Mouse (Mus musculus) Patski (cell line): ENCODE measurements around the gene Paqr4. TPM values are rescaled to one million over a fixed set of nuclear protein-coding genes. Genes with fewer than 3 reads are reported as not detected.

Experiments used
- ATAC-seq: fragments of 100-300 bp; one replicate; pipeline ENCODE4 v1.8.0; 2021
- CTCF ChIA-PET: fragments of 350-600 bp; sonication (Branson Sonifier 250); formaldehyde crosslinking; loops from one replicate; lab custom pipeline; 2022; ENCODE audit warnings: inconsistent platforms; lab: Charles Lee
- POLR2A ChIA-PET: fragments of 350-600 bp; sonication (Branson Sonifier 250); formaldehyde crosslinking; loops from one replicate; lab custom pipeline; 2022; ENCODE audit warnings: antibody characterized with exemption, inconsistent platforms; lab: Charles Lee
- DNase-seq: peaks from one replicate; pipeline ENCODE4 v3.0.0-alpha.2; 2011; ENCODE audit warnings: low read depth, low spot score
- H3K27me3 ChIP-seq: fragments of 371-371 bp; one replicate; pipeline ENCODE4 v1.5.1; 2021
- CTCF ChIP-seq: fragments of 100-300 bp; IDR thresholded peaks from one replicate; pipeline ENCODE4 v1.5.1; 2021
- in situ Hi-C: fragments of 300-500 bp; cut with MboI; formaldehyde crosslinking; loops from 3 replicates; pipeline ENCODE4 v1.11.1; 2018; ENCODE audit warnings: low pct_unique_long_range_greater_than_20kb, mixed read lengths
- polyA plus RNA-seq: library from polyadenylated mRNA; unstranded; gene quantifications from one replicate; pipeline ENCODE4 v1.2.3, GENCODE M21; 2021

The Paqr4 gene
- polyA plus RNA-seq, 1 experiment from 2014 or later, result 7.3 TPM

GRCm38 (mm10) chr17:23730441-23730840 is 10.2 kb downstream of the Paqr4 start:
- no peak for TF ChIP-seq CTCF
- no peaks in the 10 kb centered on the region for H3K27me3 ChIP-seq
- ATAC-seq, result no peak
- no peak for DNase-seq
- CTCF ChIA-PET, result no interaction called here
- in situ Hi-C loops, result no loop called here
- POLR2A ChIA-PET, result no interaction called here

- no peak for TF ChIP-seq CTCF
- CTCF ChIA-PET, result no interaction called here
- POLR2A ChIA-PET, result interaction anchor here (1.1 kb wide), 1 partner anchor 13 kb away, joined by 4 read pairs; no protein-coding TSS in a partner anchor
Observed at GRCm38 (mm10) chr17:23726758-23727142, 13.9 kb downstream of the Paqr4 start.

GRCm38 (mm10) chr17:23725999-23726757 is 14.5 kb downstream of the Paqr4 start, which contains the start of gene Pkmyt1:
Pkmyt1 (plus strand) TSS chr17:23726336.
- ATAC-seq (peak; percentile 82), DNase-seq (no peak)
- ChIA-PET POLR2A (interaction anchor here (1.1 kb wide), 1 partner anchor 14 kb away, joined by 4 read pairs; no protein-coding TSS in a partner anchor), CTCF (interaction anchor here (1.2 to 1.3 kb wide), 2 partner anchors 17 to 20 kb away, joined by 3 to 6 read pairs; no protein-coding TSS in a partner anchor)
- in situ Hi-C loops, result no loop called here
- peaks cover 3% of the 10 kb centered on the region for H3K27me3 ChIP-seq
- TF ChIP-seq CTCF, result no peak

More at GRCm38 (mm10) chr17:23726758-23727142, 13.9 kb downstream of the Paqr4 start:
- in situ Hi-C loops, result no loop called here
- DNase-seq (no peak), ATAC-seq (peak; percentile 52)
- peaks cover 3% of the 10 kb centered on the region for H3K27me3 ChIP-seq

- ATAC-seq, result no peak
- DNase-seq, result no peak
- ChIA-PET POLR2A (no interaction called here), CTCF (interaction anchor here (1.2 to 1.7 kb wide), 3 partner anchors 13 to 19 kb away, joined by 3 to 6 read pairs (median 3); no protein-coding TSS in a partner anchor)
- no peak for TF ChIP-seq CTCF
- in situ Hi-C loops, result no loop called here
- peaks cover 3% of the 10 kb centered on the region for H3K27me3 ChIP-seq
Observed at GRCm38 (mm10) chr17:23725477-23725876, 15.2 kb downstream of the Paqr4 start.

GRCm38 (mm10) chr17:23722376-23723125 is 18.1 kb downstream of the Paqr4 start, which contains the start of gene 1520401A03Rik:
1520401A03Rik (minus strand) TSS chr17:23722783.
- CTCF ChIA-PET, result interaction anchor here (0.9 to 4.2 kb wide), 2 partner anchors 8 to 16 kb away, joined by 3 to 21 read pairs; no protein-coding TSS in a partner anchor
- peaks cover 9% of the 10 kb centered on the region for H3K27me3 ChIP-seq
- POLR2A ChIA-PET, result interaction anchor here (1.1 kb wide), 1 partner anchor 55 kb away, joined by 4 read pairs; no protein-coding TSS in a partner anchor
- TF ChIP-seq CTCF, result no peak
- ATAC-seq (no peak), DNase-seq (no peak)
- in situ Hi-C loops, result no loop called here

- no peak for ATAC-seq
- DNase-seq, result no peak
- POLR2A ChIA-PET, result no interaction called here
- TF ChIP-seq CTCF, result no peak
- H3K27me3 ChIP-seq, result peaks cover 9% of the 10 kb centered on the region
- CTCF ChIA-PET, result interaction anchor here (0.9 to 4.2 kb wide), 2 partner anchors 8 to 16 kb away, joined by 3 to 21 read pairs; no protein-coding TSS in a partner anchor
- in situ Hi-C loops, result no loop called here
Observed at GRCm38 (mm10) chr17:23721886-23722285, 18.8 kb downstream of the Paqr4 start.

- DNase-seq (no peak), ATAC-seq (no peak)
- peaks cover 9% of the 10 kb centered on the region for H3K27me3 ChIP-seq
- TF ChIP-seq CTCF, result no peak
- CTCF ChIA-PET, result no interaction called here
- in situ Hi-C loops, result no loop called here
- POLR2A ChIA-PET, result no interaction called here
Observed at GRCm38 (mm10) chr17:23719455-23719854, 21.2 kb downstream of the Paqr4 start.

- in situ Hi-C loops, result no loop called here
- ChIA-PET CTCF (interaction anchor here (3.8 kb wide), 1 partner anchor 11 kb away, joined by 11 read pairs; no protein-coding TSS in a partner anchor), POLR2A (interaction anchor here (1.3 kb wide), 1 partner anchor 11 kb away, joined by 3 read pairs; no protein-coding TSS in a partner anchor)
- TF ChIP-seq CTCF, result no peak
- no peak for DNase-seq
- H3K27me3 ChIP-seq, result peaks cover 12% of the 10 kb centered on the region
- no peak for ATAC-seq
Observed at GRCm38 (mm10) chr17:23717003-23717402, 23.7 kb downstream of the Paqr4 start.

- peak; percentile 96 for TF ChIP-seq CTCF
- no peaks in the 10 kb centered on the region for H3K27me3 ChIP-seq
- CTCF ChIA-PET, result interaction anchor here (0.7 to 2.2 kb wide), 23 partner anchors 10 to 142 kb away, joined by 3 to 21 read pairs (median 4); partner anchors contain the start of genes 1520401A03Rik, Bicdl2, Cldn9 and Pkmyt1
- ATAC-seq (peak; percentile 76), DNase-seq (no peak)
- POLR2A ChIA-PET, result interaction anchor here (1.1 kb wide), 1 partner anchor 10 kb away, joined by 3 read pairs; no protein-coding TSS in a partner anchor
- in situ Hi-C loops, result no loop called here
Observed at GRCm38 (mm10) chr17:23706212-23706611, 34.5 kb downstream of the Paqr4 start.

GRCm38 (mm10) chr17:23705525-23706104 is 35.1 kb downstream of the Paqr4 start:
- ATAC-seq (no peak), DNase-seq (no peak)
- H3K27me3 ChIP-seq, result no peaks in the 10 kb centered on the region
- no peak for TF ChIP-seq CTCF
- in situ Hi-C loops, result no loop called here
- POLR2A ChIA-PET, result interaction anchor here (1.1 kb wide), 1 partner anchor 11 kb away, joined by 3 read pairs; no protein-coding TSS in a partner anchor
- CTCF ChIA-PET, result interaction anchor here (0.7 to 2.2 kb wide), 21 partner anchors 9 to 141 kb away, joined by 3 to 21 read pairs (median 5); partner anchors contain the start of genes 1520401A03Rik, Bicdl2, Cldn9 and Pkmyt1
